Comparison of ENCODE assay signal across 13 mouse cellular contexts in the genomic region with DNA sequence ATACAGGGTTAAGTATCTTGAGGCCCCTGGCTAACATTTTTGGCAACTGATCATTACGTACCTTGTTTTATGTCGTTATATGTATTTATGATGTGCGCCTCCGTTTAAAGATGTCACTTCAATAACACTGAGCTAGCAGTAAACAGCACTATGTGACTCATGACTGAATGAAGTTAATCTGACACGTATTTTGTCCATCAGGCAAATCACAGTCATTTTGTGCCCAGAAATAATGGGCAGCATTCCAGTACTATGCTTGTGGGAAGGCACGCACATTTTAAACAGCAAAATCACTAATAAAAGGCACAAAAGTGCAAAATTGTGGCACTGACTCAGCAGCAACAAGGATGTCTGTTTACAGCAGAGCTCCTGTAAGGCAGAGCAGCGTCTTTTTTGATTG.
DNase-seq lines count a peak whose midpoint lies in the region; ATAC-seq and TF ChIP-seq lines count a peak whose summit lies in the region.
"Had no signal": no experiment of that assay in that cellular context is flagged by ENCODE, and none has a peak within 500 bp of the region (broad histone marks: within the 10 kb centered on the region; RNA-seq: fewer than 3 reads in every experiment).

No protein-coding gene starts in this region.

- DNase-seq in adrenal gland, adult 2 months: peak; percentile 23
- DNase-seq in adrenal gland, adult 18-20 months (ENCODE audit: low spot score in 2 of 2): no peak
- peak; percentile 21 for DNase-seq in heart, adult 11 months
- no peak for DNase-seq in heart, adult 2 months
- DNase-seq in midbrain, embryonic 11.5 days (ENCODE audit: low spot score, missing footprints): peak; percentile 44
- peak; percentile 2 for DNase-seq in skeletal muscle tissue, adult 2 months (ENCODE audit: low read depth, low spot score)
- DNase-seq: embryo, embryonic 11 days had no signal

- H3K27ac ChIP-seq in heart, adult 2 months: no peak overlapping the region
- H3K27ac ChIP-seq in midbrain, embryonic 11.5 days (ENCODE audit: low read depth, low read length): no peak overlapping the region
- no peak overlapping the region for H3K27ac ChIP-seq in midbrain, embryonic 13.5 days
- H3K27ac ChIP-seq: midbrain, embryonic 15.5 days; neural tube, embryonic 13.5 days had no signal

- TF ChIP-seq EP300 in heart, adult 2 months (IDR thresholded peaks at IDR 0.05; ENCODE audit: insufficient read depth, low read depth, low read length): no peak

- H3K4me3 ChIP-seq in heart, adult 2 months: no peak overlapping the region
- no peak overlapping the region for H3K4me3 ChIP-seq in midbrain, embryonic 11.5 days (ENCODE audit: low read depth, low read length)
- H3K4me3 ChIP-seq in midbrain, embryonic 13.5 days (replicated peaks): no peak overlapping the region
- H3K4me3 ChIP-seq: midbrain, embryonic 15.5 days; neural tube, embryonic 13.5 days had no signal

- no peak for ATAC-seq in midbrain, embryonic 11.5 days (ENCODE audit: low FRiP score)
- ATAC-seq in midbrain, embryonic 13.5 days: no peak
- no peak for ATAC-seq in erythroblast, adult 5-6 weeks (replicated peaks; ENCODE audit: low FRiP score, poor library complexity, severe bottlenecking)
- ATAC-seq: inflammation-experienced regulatory T-cells, adult 6 months; midbrain, embryonic 15.5 days had no signal

- intact Hi-C loops in heart, adult 2 months (cut with DNase I): no loop called here

- TF ChIP-seq POLR2A in heart, adult 2 months (IDR thresholded peaks at IDR 0.05; ENCODE audit: insufficient read depth, low read depth, low read length): no peak

- H3K27me3 ChIP-seq in heart, adult 2 months (ENCODE audit: control insufficient read depth, insufficient read depth, low read length): no peaks in the 10 kb centered on the region
- no peaks in the 10 kb centered on the region for H3K27me3 ChIP-seq in midbrain, embryonic 11.5 days (ENCODE audit: control insufficient read depth, insufficient read depth, low read length)
- peaks cover 7% of the 10 kb centered on the region; the same call in 1 of the 2 replicates for H3K27me3 ChIP-seq in midbrain, embryonic 13.5 days
- H3K27me3 ChIP-seq: CH12.LX; midbrain, embryonic 15.5 days; neural tube, embryonic 13.5 days had no signal

- H3K4me2 ChIP-seq in midbrain, embryonic 11.5 days: no peak overlapping the region
- H3K4me2 ChIP-seq in midbrain, embryonic 13.5 days (replicated peaks): no peak overlapping the region
- H3K4me2 ChIP-seq: midbrain, embryonic 15.5 days; neural tube, embryonic 13.5 days had no signal

- no peaks in the 10 kb centered on the region for H3K36me3 ChIP-seq in heart, adult 2 months (ENCODE audit: control insufficient read depth, insufficient read depth, low read length)
- no peaks in the 10 kb centered on the region for H3K36me3 ChIP-seq in midbrain, embryonic 11.5 days (ENCODE audit: control insufficient read depth, insufficient read depth, low read length)
- no peaks in the 10 kb centered on the region for H3K36me3 ChIP-seq in midbrain, embryonic 13.5 days
- H3K36me3 ChIP-seq: midbrain, embryonic 15.5 days; neural tube, embryonic 13.5 days had no signal

- 73% methylated on average over 7 of the region's 7 CpGs for WGBS in heart, adult 2 months
- 94% methylated on average over 7 of the region's 7 CpGs for WGBS in midbrain, embryonic 11.5 days
- WGBS in midbrain, embryonic 13.5 days: 87% methylated on average over 7 of the region's 7 CpGs

- H3K79me2 ChIP-seq in heart, adult 2 months (replicated peaks; ENCODE audit: control insufficient read depth, insufficient read depth, low read length): no peaks in the 10 kb centered on the region

- H3K9ac ChIP-seq in heart, adult 2 months (ENCODE audit: low read depth, low read length): no peak overlapping the region
- H3K9ac ChIP-seq in midbrain, embryonic 11.5 days (ENCODE audit: low read length): no peak overlapping the region
- no peak overlapping the region for H3K9ac ChIP-seq in midbrain, embryonic 13.5 days (replicated peaks)
- H3K9ac ChIP-seq: midbrain, embryonic 15.5 days; neural tube, embryonic 13.5 days had no signal

- no peaks in the 10 kb centered on the region for H3K4me1 ChIP-seq in heart, adult 2 months (ENCODE audit: control insufficient read depth, insufficient read depth, low read length)
- H3K4me1 ChIP-seq in midbrain, embryonic 11.5 days (ENCODE audit: control insufficient read depth, insufficient read depth, low read length): no peaks in the 10 kb centered on the region
- no peaks in the 10 kb centered on the region for H3K4me1 ChIP-seq in midbrain, embryonic 13.5 days (replicated peaks)
- H3K4me1 ChIP-seq: midbrain, embryonic 15.5 days had no signal

- TF ChIP-seq CTCF in heart, adult 2 months (IDR thresholded peaks at IDR 0.05): no peak

- no peaks in the 10 kb centered on the region for H3K9me3 ChIP-seq in midbrain, embryonic 11.5 days (ENCODE audit: control insufficient read depth, low read length)
- H3K9me3 ChIP-seq in midbrain, embryonic 13.5 days: no peaks in the 10 kb centered on the region
- H3K9me3 ChIP-seq: midbrain, embryonic 15.5 days; neural tube, embryonic 13.5 days had no signal

Comparison
In these comparisons a context has a peak if more than half of its experiments do, and no peak if none do; other contexts are left out.
1. DNase-seq: peak in adrenal gland, adult 2 months (single experiment), heart, adult 11 months (single experiment), midbrain, embryonic 11.5 days (single experiment) and skeletal muscle tissue, adult 2 months (single experiment); none in adrenal gland, adult 18-20 months (0 of 2) and heart, adult 2 months (0 of 2).